Mouse (Mus musculus): ENCODE measurements around the gene Stk17b.

GRCm38 (mm10) chr1:53781311-53781710 lies 3.7 kb downstream of the Stk17b start:
- TF ChIP-seq SIN3A (IDR thresholded peaks at IDR 0.05; ENCODE audit: low read length) (no peak), RCOR1 (IDR thresholded peaks at IDR 0.05; ENCODE audit: low read depth, low read length) (no peak), MAX (IDR thresholded peaks at IDR 0.05; ENCODE audit: low read length) (no peak), CTCF (IDR thresholded peaks at IDR 0.05 in 2 of 3, conservative IDR thresholded peaks at IDR 0.05 in 1 of 3; ENCODE audit: control insufficient read depth in 1 of 3, insufficient read depth in 1 of 3, low read depth in 2 of 3, low read length in 3 of 3, poor library complexity in 1 of 3, severe bottlenecking in 1 of 3) (no peak)
